Mouse (Mus musculus): ENCODE measurements at regions not wholly inside any gene's neighbourhood (a gene's known extent, or its start where the extent isn't known, plus 50 kb on each side); places are given as distances from the start of the nearest gene placed in this dataset.

GRCm38 (mm10) chr16:21359459-21359858 is 63.5 kb upstream of the Vps8 start:
- DNase-seq (ENCODE audit: low spot score in 2 of 2) = no peak

GRCm38 (mm10) chr16:21361406-21361805 is 61.5 kb upstream of the Vps8 start:
- DNase-seq (ENCODE audit: low spot score in 2 of 2) = no peak

- no peak for DNase-seq (ENCODE audit: low spot score in 2 of 2)
Measured at GRCm38 (mm10) chr16:21362663-21363367, 60.1 kb upstream of the Vps8 start.

GRCm38 (mm10) chr16:21364885-21365284 is 58.0 kb upstream of the Vps8 start:
- no peak for DNase-seq (ENCODE audit: low spot score in 2 of 2)

GRCm38 (mm10) chr16:21367449-21367848 is 55.5 kb upstream of the Vps8 start:
- DNase-seq (ENCODE audit: low spot score in 2 of 2) = peak in 1 of 2 experiments; percentile 42

GRCm38 (mm10) chr16:21368821-21369220 is 54.1 kb upstream of the Vps8 start:
- no peak for DNase-seq (ENCODE audit: low spot score in 2 of 2)

GRCm38 (mm10) chr16:21369569-21370512 is 53.1 kb upstream of the Vps8 start:
- DNase-seq (ENCODE audit: low spot score in 2 of 2) = no peak

Data from right cerebral cortex, postnatal 10 days (tissue).